8 mouse cellular contexts compared by ENCODE assay signal in genomic region chr9:92769528-92769927, GRCm38 (mm10).
DNase-seq lines count a peak whose midpoint lies in the region; ATAC-seq and TF ChIP-seq lines count a peak whose summit lies in the region.

No protein-coding gene starts in this region.

- DNase-seq in cerebellum, adult 2 months = peak in 1 of 2 experiments; percentile 10
- no peak for DNase-seq in cerebellum, postnatal 4 days (ENCODE audit: low spot score in 2 of 2)
- peak; percentile 13 for DNase-seq in midbrain, embryonic 14.5 days
- DNase-seq in cerebellum, postnatal 14 days = peak; percentile 18 to 33
- DNase-seq in lung, postnatal 25 days (ENCODE audit: low spot score) = peak; percentile 7
- DNase-seq in layer of hippocampus, adult 11-12 months (ENCODE audit: low spot score) = no peak
- DNase-seq in T-cell, adult 2 months (ENCODE audit: low spot score) = no peak

- no peak for ATAC-seq in midbrain, embryonic 14.5 days (ENCODE audit: low FRiP score, low TSS enrichment)
- no peak for ATAC-seq in midbrain, embryonic 16.5 days

- H3K27ac ChIP-seq in cerebellum, adult 2 months (ENCODE audit: insufficient read depth, low read length) = no peak overlapping the region
- no peak overlapping the region for H3K27ac ChIP-seq in midbrain, embryonic 14.5 days (replicated peaks; ENCODE audit: low read depth, low read length)
- no peak overlapping the region for H3K27ac ChIP-seq in midbrain, embryonic 16.5 days (ENCODE audit: low read length)

- WGBS in cerebellum, adult 2 months = 65% methylated on average over 2 of the region's 2 CpGs
- WGBS in midbrain, embryonic 14.5 days = 61% methylated on average over 2 of the region's 2 CpGs
- 56% methylated on average over 2 of the region's 2 CpGs for WGBS in midbrain, embryonic 16.5 days

- H3K36me3 ChIP-seq in midbrain, embryonic 14.5 days (ENCODE audit: control insufficient read depth, insufficient read depth, low read length) = no peaks in the 10 kb centered on the region
- no peaks in the 10 kb centered on the region for H3K36me3 ChIP-seq in midbrain, embryonic 16.5 days (ENCODE audit: control insufficient read depth, insufficient read depth, low read length)

- no peaks in the 10 kb centered on the region for H3K9me3 ChIP-seq in midbrain, embryonic 14.5 days (ENCODE audit: control insufficient read depth, low read length)
- no peaks in the 10 kb centered on the region for H3K9me3 ChIP-seq in midbrain, embryonic 16.5 days (replicated peaks; ENCODE audit: control insufficient read depth, low read length, poor library complexity, severe bottlenecking)

- TF ChIP-seq POLR2A in cerebellum, adult 2 months (IDR thresholded peaks at IDR 0.05; ENCODE audit: borderline replicate concordance, insufficient read depth, low read length) = no peak

- no peaks in the 10 kb centered on the region for H3K4me1 ChIP-seq in cerebellum, adult 2 months (ENCODE audit: control insufficient read depth, insufficient read depth, low read length)
- no peaks in the 10 kb centered on the region for H3K4me1 ChIP-seq in midbrain, embryonic 14.5 days (ENCODE audit: control insufficient read depth, insufficient read depth, low read length)
- H3K4me1 ChIP-seq in midbrain, embryonic 16.5 days (ENCODE audit: control insufficient read depth, insufficient read depth, low read length) = no peaks in the 10 kb centered on the region

- TF ChIP-seq CTCF in cerebellum, adult 2 months (IDR thresholded peaks at IDR 0.05; ENCODE audit: borderline replicate concordance, insufficient read depth, low read depth, low read length) = peak; percentile 60

- H3K9ac ChIP-seq in midbrain, embryonic 14.5 days (replicated peaks; ENCODE audit: low read length) = no peak overlapping the region
- no peak overlapping the region for H3K9ac ChIP-seq in midbrain, embryonic 16.5 days (ENCODE audit: low read depth, low read length)

- H3K4me2 ChIP-seq in midbrain, embryonic 14.5 days (ENCODE audit: low read length) = no peak overlapping the region
- no peak overlapping the region for H3K4me2 ChIP-seq in midbrain, embryonic 16.5 days (ENCODE audit: low read length)

- H3K4me3 ChIP-seq in cerebellum, adult 2 months (replicated peaks; ENCODE audit: insufficient read depth, low read depth, low read length) = no peak overlapping the region
- H3K4me3 ChIP-seq in midbrain, embryonic 14.5 days (replicated peaks; ENCODE audit: low read depth, low read length) = no peak overlapping the region
- H3K4me3 ChIP-seq in midbrain, embryonic 16.5 days (ENCODE audit: low read depth, low read length) = no peak overlapping the region

- no peaks in the 10 kb centered on the region for H3K27me3 ChIP-seq in cerebellum, adult 2 months (ENCODE audit: control insufficient read depth, insufficient read depth, low read length)
- no peaks in the 10 kb centered on the region for H3K27me3 ChIP-seq in midbrain, embryonic 14.5 days (ENCODE audit: control insufficient read depth, insufficient read depth, low read length)
- no peaks in the 10 kb centered on the region for H3K27me3 ChIP-seq in midbrain, embryonic 16.5 days (ENCODE audit: control insufficient read depth, insufficient read depth, low read depth, low read length)

Comparison
In these comparisons a context has a peak if more than half of its experiments do, and no peak if none do; other contexts are left out.
1. DNase-seq: peak in midbrain, embryonic 14.5 days (single experiment), cerebellum, postnatal 14 days (2 of 2) and lung, postnatal 25 days (single experiment); none in cerebellum, postnatal 4 days (0 of 2), layer of hippocampus, adult 11-12 months (single experiment) and T-cell, adult 2 months (single experiment).